Mouse (Mus musculus) midbrain, postnatal 0 days (tissue): Measurements from ENCODE around the gene Slc25a24. TPM values are rescaled to one million over a fixed set of nuclear protein-coding genes. Genes with fewer than 3 reads are reported as not detected.
A peak's percentile ranks its signal among the peaks of the same experiment; 100 is the strongest.

Source experiments
- ATAC-seq: fragments of 200-750 bp; cut with Nextera tagmentation; 2 replicates; pipeline ENCODE4 v1.8.0; 2017; ENCODE audit warnings: moderate number of reproducible peaks, mild to moderate bottlenecking, moderate TSS enrichment, moderate library complexity; ENCODE audit not compliant: low FRiP score
- DNase-seq: peaks from one replicate; pipeline ENCODE4 v3.0.0-alpha.2; 2015; ENCODE audit warnings: low spot score
- H3K27ac ChIP-seq: fragments of 300-500 bp; sonication (generic); 2 replicates; pipeline ENCODE4 v1.5.1; 2014; ENCODE audit warnings: low read depth, mild to moderate bottlenecking, low read length, mixed read lengths
- H3K27me3 ChIP-seq: fragments of 300-500 bp; sonication (generic); 2 replicates; pipeline ENCODE4 v1.6.1; 2014; ENCODE audit warnings: low read length, control low read depth, mixed read lengths; ENCODE audit not compliant: insufficient read depth
- H3K36me3 ChIP-seq: fragments of 300-500 bp; sonication (generic); 2 replicates; pipeline ENCODE4 v1.6.1; 2014; ENCODE audit warnings: low read length, control low read depth, mixed read lengths; ENCODE audit not compliant: insufficient read depth
- H3K4me1 ChIP-seq: fragments of 300-500 bp; sonication (generic); 2 replicates; pipeline ENCODE4 v1.6.1; 2014; ENCODE audit warnings: mild to moderate bottlenecking, control low read depth, antibody characterized with exemption, low read length, mixed read lengths; ENCODE audit not compliant: insufficient read depth
- H3K4me2 ChIP-seq: fragments of 300-500 bp; sonication (generic); 2 replicates; pipeline ENCODE4 v1.6.1; 2014; ENCODE audit warnings: low read depth, mild to moderate bottlenecking, low read length, mixed read lengths; ENCODE audit not compliant: poor library complexity, severe bottlenecking
- H3K4me3 ChIP-seq: fragments of 300-500 bp; sonication (generic); 2 replicates; pipeline ENCODE4 v1.5.1; 2014; ENCODE audit warnings: low read depth, mild to moderate bottlenecking, low read length, moderate library complexity
- H3K9ac ChIP-seq: fragments of 300-500 bp; sonication (generic); replicated peaks from 2 replicates; pipeline ENCODE4 v1.6.1; 2014; ENCODE audit warnings: mild to moderate bottlenecking, low read length, moderate library complexity, mixed read lengths; ENCODE audit not compliant: poor library complexity, severe bottlenecking
- H3K9me3 ChIP-seq: fragments of 300-500 bp; sonication (generic); 2 replicates; pipeline ENCODE4 v1.6.1; 2016; ENCODE audit warnings: low read length, control low read depth
- CTCF ChIP-seq: IDR thresholded peaks from 2 replicates; pipeline ENCODE4 v1.5.1; 2016; ENCODE audit warnings: antibody characterized with exemption, mild to moderate bottlenecking
- WGBS: fragments of 180-500 bp; shearing (Covaris S2); extraction: QIAGEN DNeasy Blood & Tissue Kit; methylation state at CpG from one replicate; pipeline ENCODE4 v1.1.7; 2014; 5-methylcytosine and 5-hydroxymethylcytosine counted together
- polyA plus RNA-seq: library from polyadenylated mRNA; unstranded; fragments of >200 nt; fragmentation: Nextera tagmentation; extraction: Ambion mirVana; gene quantifications from 2 replicates; pipeline ENCODE4 v1.2.1, GENCODE M21; 2015
- total RNA-seq: library from RNA; depleted of rRNA; stranded (reverse); fragments of >200 nt; gene quantifications from 2 replicates; pipeline ENCODE4 v1.2.3, GENCODE M21; 2014; rRNA removed

The Slc25a24 gene
- total RNA-seq (2.9 and 6.0 TPM in 2 replicates), polyA plus RNA-seq (2.8 and 2.9 TPM in 2 replicates)

DNA sequence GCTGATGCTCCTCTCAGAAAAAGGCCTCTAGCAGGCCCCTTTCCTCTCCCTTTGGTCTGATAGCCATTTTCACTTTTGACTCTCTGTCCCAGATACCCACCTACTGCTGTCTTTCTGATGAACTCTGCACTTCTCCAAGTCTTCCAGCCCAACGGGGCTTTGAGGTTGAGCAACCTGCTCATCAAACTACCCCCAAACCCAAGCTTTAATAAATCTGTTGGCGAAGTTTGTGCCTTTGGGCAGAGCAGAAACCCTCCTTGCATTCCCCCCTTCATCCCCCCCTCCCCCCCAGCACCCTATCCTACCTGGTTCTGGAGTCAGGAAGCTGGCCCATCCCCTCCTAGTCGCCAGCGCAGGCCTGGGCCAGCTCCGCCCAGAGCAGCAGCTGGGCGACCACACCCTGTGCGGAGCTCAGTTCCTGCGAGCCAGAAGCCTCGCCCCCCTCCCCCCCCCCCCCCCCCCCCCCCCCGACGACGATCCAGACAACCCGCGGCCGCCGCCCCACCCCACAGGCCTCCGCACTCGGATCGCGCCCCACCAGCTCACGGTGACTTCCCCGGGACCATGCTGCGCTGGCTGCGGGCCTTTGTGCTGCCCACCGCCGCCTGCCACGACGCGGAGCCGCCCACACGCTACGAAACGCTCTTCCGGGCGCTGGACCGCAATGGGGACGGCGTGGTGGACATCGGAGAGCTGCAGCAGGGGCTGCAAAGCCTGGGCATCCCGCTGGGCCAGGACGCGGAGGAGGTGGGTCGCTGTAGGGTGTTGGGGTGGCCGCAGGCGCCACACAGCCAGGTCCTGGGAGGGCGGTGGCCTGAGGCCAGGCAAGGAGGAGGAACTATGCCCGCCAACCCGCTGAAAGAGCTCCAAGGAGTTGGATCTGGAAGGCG, at the start of gene Slc25a24:
TSS of gene Slc25a24 (plus strand) at position 509 of the 890 bp plus-strand sequence.
- 0 out of 2 replicates have a peak, but pooled peaks cover 6% of the 10 kb centered on the region for H3K4me1 ChIP-seq
- H3K27me3 ChIP-seq: no peaks in the 10 kb centered on the region
- DNase-seq: peak; percentile 29
- no peaks in the 10 kb centered on the region for H3K36me3 ChIP-seq
- peak; percentile 86 for ATAC-seq
- 2% methylated on average over 41 of the region's 49 CpGs for WGBS
- peak within 1 kb of the TSS; percentile 59 for H3K4me3 ChIP-seq
- peak within 1 kb of the TSS; percentile 68 for H3K9ac ChIP-seq
- H3K27ac ChIP-seq: no peak within 1 kb of the TSS
- no peak for TF ChIP-seq CTCF
- H3K4me2 ChIP-seq: peak within 1 kb of the TSS; percentile 90
- H3K9me3 ChIP-seq: no peaks in the 10 kb centered on the region

DNA sequence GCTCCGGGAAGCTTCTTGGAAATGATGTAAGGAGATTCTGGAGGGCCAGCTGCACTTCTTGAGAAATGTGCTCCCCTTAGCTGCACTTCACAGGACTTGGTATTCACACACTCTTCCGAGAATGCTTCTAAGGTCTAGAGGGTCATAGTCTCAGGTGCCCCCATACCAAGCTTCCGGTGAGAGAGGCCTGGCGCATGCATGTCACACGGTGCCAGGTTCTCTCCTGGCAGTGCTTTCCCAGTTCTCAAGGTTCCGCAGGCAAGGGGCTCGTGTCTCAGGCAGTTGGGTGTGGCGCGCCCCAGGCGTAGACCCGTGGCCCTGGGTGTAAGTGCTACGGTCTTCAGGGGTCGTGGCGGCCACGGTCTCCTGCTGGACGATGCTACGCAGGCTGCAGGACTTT, 42.8 kb upstream of the Slc25a24 start, which contains the start of gene Slc25a54:
TSS of gene Slc25a54 (plus strand) at position 301 of the 400 bp plus-strand sequence.
- Histone ChIP-seq H3K4me3 (no peak within 1 kb of the TSS), H3K4me2 (no peak within 1 kb of the TSS), H3K9me3 (no peaks in the 10 kb centered on the region), H3K27me3 (no peaks in the 10 kb centered on the region), H3K9ac (no peak within 1 kb of the TSS), H3K36me3 (no peaks in the 10 kb centered on the region), H3K27ac (no peak within 1 kb of the TSS), H3K4me1 (no peaks in the 10 kb centered on the region)
- 96% methylated on average over 17 of the region's 17 CpGs for WGBS
- ATAC-seq (no peak), DNase-seq (no peak)
- TF ChIP-seq CTCF: no peak

DNA sequence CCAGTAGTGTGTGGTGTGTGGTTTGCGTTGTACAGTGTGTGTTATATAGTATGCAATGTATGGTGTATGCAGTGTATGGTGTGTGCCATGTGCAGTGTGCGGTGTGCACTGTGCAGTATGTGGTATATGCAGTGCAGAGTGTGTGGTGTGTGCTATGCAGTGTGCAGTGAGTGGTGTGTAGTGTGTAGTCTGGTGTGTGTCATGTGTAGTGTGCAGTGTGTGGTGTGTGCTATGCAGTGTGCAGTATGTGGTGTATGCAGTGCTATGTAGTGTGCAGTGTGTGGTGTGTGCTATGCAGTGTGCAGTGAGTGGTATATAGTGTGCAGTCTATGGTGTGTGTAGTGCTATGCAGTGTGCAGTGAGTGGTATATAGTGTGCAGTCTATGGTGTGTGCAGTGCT, 38.5 kb upstream of the Slc25a24 start:
- TF ChIP-seq CTCF: no peak
- no peaks in the 10 kb centered on the region for H3K9me3 ChIP-seq
- no peak overlapping the region for H3K27ac ChIP-seq
- no peak overlapping the region for H3K4me2 ChIP-seq
- no peaks in the 10 kb centered on the region for H3K4me1 ChIP-seq
- DNase-seq: no peak
- H3K9ac ChIP-seq: no peak overlapping the region
- no peaks in the 10 kb centered on the region for H3K27me3 ChIP-seq
- ATAC-seq: no peak; the same call in 1 of the 2 replicates
- WGBS: 91% methylated on average over 2 of the region's 2 CpGs
- H3K4me3 ChIP-seq: no peak overlapping the region
- no peaks in the 10 kb centered on the region for H3K36me3 ChIP-seq

DNA sequence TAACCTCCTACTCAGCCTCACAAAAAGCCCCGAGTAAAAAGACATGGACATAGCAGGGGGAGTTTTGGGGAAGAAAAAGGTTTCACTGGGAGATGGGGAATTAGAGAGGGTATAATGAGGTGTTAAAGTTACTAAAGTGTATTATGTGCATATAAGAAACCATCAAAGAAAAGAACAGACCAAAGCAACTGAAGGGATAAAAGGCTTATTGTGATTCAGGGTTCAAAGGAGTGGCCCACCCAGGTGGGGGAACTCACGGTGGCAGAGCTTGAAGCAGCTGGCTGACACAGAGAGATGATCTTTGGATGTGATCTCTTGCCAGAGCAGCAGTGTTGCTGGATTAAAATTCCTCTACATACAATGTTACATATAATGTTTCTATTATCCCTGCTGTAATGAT, 34.5 kb upstream of the Slc25a24 start:
- WGBS: 12% methylated on average over 2 of the region's 2 CpGs

DNA sequence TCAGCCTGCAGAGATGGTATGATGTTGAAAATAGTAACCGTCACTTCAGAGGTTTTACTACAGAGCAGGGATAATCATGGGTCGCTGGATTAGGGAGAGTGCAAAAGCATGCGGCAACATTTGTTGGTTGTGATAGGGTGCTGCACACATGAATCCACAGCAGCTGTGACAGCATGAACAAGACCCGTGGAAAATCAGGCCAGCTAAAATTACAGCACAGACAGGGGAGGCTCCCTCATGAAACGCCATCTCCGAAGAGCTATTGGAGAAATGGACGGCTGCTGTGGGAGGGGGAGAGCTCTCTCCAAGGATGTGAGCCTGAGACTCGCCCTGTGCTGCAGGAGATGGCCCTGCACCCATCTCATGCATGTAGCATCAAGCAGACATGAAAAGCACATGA, 18.2 kb upstream of the Slc25a24 start:
- Histone ChIP-seq H3K4me1 (no peaks in the 10 kb centered on the region), H3K9me3 (no peaks in the 10 kb centered on the region), H3K4me3 (no peak overlapping the region), H3K36me3 (no peaks in the 10 kb centered on the region), H3K9ac (no peak overlapping the region), H3K27me3 (no peaks in the 10 kb centered on the region), H3K4me2 (no peak overlapping the region), H3K27ac (no peak overlapping the region)
- TF ChIP-seq CTCF: no peak
- DNase-seq: no peak
- 51% methylated on average over 8 of the region's 8 CpGs for WGBS
- ATAC-seq: no peak

More for the DNA sequence above, 34.5 kb upstream of the Slc25a24 start:
- Histone ChIP-seq H3K4me1 (no peaks in the 10 kb centered on the region), H3K27me3 (no peaks in the 10 kb centered on the region), H3K4me3 (no peak overlapping the region), H3K9me3 (no peaks in the 10 kb centered on the region), H3K36me3 (no peaks in the 10 kb centered on the region), H3K9ac (no peak overlapping the region), H3K27ac (no peak overlapping the region), H3K4me2 (no peak overlapping the region)
- TF ChIP-seq CTCF: no peak
- ATAC-seq (no peak), DNase-seq (no peak)

DNA sequence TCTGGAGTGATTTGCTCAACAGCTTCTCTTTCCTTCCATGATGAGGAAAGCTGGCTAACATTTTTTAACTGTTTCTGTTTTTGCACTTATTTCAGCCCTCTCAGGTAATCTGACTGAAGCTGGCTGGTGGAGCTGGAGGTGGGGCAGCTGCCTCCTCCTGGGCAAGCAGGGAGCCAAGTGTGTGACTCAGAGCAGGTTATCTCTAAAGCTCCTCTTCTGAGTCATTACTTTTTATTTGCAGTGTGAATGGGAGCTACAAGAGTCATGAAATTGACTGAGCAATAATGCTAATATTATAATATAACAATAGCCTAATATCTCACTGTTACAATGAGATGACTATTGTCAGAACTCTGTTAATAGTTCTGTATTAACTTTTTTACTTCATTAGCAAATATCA, 5.8 kb upstream of the Slc25a24 start:
- Histone ChIP-seq H3K9me3 (no peaks in the 10 kb centered on the region; the same call in 1 of the 2 replicates), H3K27me3 (no peaks in the 10 kb centered on the region), H3K4me1 (no peaks in the 10 kb centered on the region), H3K36me3 (no peaks in the 10 kb centered on the region), H3K4me3 (no peak overlapping the region), H3K9ac (no peak overlapping the region), H3K4me2 (no peak overlapping the region), H3K27ac (no peak overlapping the region)
- no peak for ATAC-seq
- DNase-seq: no peak
- TF ChIP-seq CTCF: no peak
